Mouse (Mus musculus) kidney, adult 18-20 months (tissue): ENCODE results near the gene Gm6401.
"Not testable (repeated sequence)": the region's sequence is repeated elsewhere in the genome, so short reads cannot be mapped to it uniquely, and the experiment has no call there.

Experiments
- DNase-seq: peaks from one replicate; pipeline ENCODE4 v3.0.0; 2021

Gm6401 gene

DNA sequence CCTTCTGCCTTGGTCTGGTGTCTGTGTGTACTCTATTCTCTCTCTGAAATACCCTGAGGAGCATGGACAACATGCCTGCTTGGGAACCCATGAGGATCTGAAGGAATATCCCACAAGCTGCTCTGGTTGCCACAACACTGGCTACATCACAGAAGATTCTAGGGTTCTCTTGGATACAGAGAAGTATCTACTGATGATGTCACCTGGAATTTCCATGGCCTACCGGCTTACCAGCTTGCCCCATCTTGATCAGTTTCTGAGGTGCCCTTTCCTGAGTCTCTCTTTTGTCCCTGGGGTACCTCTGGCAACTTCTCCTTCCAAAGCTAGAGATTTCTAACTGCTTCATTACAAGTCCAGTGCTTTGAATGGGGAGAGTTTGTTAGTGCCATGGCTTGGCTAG lies at the start of gene Gm6401:
TSS of gene Gm6401 (minus strand) at position 101 of the 400 bp plus-strand sequence.
- not testable (repeated sequence) for DNase-seq

DNA sequence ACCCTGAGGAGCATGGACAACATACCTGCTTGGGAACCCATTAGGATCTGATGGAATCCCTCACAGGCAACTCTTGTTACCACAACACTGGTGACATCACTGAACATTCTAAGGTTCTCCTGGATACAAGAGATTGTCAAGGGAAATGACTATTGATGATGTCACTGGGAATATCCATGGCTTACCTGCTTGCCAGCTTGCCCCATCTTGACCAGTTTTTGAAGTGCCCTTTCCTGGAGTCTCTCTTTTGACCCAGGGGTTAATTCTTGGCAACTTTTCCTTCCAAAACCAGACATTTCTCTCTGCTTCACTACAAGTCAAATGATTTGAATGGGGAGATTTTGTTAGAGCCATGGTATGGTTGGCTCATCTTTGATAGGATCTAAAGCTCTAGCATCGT lies 15.5 kb upstream of the Gm6401 start, which contains the start of gene Gm3543:
TSS of gene Gm3543 (minus strand) at position 101 of the 400 bp plus-strand sequence.
- not testable (repeated sequence) for DNase-seq

DNA sequence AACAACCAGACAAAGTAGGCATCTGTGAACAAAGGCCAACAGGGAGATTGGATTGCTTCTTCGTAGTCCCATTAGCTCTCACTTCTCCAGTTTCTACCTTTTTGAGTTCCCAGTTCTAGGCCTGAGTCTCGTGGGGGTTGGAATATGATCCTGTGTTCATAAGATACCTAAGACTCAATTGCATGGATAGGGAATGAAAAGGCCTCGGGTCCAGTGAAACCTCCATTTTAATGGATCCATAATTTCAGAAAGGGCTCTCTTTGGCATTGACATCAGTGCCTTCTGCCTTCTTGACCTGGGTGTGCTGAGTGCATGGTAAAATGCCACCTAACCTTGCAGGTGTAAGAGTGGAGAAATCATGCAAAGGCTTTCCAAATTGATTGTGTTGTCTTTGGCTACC lies 869 bp upstream of the Gm6401 start:
- DNase-seq = not testable (repeated sequence)

DNA sequence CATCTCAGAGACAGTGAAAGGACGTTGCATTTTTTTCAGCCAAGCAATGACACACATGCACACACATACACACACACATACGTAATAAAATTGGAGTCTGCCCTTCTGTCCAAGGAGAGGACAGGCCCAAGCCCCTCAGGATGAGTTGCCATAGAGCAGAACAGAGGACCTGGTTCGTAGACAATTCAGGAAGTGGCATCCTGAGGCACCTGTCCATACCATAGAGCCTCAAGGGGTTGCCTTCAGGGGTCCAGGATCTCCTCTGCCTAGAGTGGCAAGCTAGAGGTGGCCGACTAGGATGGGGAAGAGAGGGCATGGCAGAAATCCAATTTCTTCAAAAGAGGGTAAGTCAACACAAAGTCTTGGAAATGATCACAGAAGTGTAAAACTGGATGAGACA lies 3.6 kb downstream of the Gm6401 start:
- DNase-seq = not testable (repeated sequence)

DNA sequence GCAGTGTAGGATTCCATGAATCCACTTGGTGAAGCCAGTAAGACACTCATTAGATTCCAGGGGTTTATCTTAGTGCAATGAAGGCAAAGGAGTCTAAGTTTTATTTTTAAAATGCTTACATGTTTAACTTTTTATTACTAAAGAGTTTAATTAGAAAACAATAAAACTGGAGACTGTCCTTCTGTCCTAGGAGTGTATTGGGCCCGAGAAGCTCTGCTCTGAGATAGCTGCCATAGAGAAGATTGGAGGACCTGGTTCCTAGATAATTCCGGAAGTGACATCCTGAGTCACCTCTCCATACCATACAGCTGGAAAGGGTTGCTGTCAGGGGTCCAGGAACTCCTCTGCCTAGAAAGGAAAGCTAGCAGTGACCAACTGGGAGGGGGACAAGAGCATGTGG lies 24.0 kb downstream of the Gm6401 start, which contains the start of gene 1700024B05Rik:
TSS of gene 1700024B05Rik (plus strand) at position 301 of the 400 bp plus-strand sequence.
- not testable (repeated sequence) for DNase-seq

DNA sequence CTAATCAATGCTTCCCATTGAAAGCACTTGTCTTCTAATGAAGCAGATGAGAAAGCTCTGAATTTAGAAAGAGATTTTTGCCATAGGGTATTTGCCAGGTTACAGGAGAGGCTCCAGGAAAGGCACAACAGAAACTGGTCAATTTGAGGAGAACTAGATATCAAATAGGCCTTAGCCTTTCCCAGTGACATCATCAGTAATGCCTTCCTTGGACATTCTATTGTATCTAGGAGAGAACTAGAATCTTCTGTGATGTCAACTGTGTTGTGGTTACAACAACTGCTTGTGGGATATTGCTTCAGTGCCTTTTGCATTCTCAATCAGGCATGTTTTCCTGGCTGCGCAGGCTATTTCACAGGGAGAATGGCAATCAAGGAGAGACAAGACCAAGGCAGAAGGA lies 43.1 kb downstream of the Gm6401 start, which contains the start of gene 1700049E17Rik1:
TSS of gene 1700049E17Rik1 (plus strand) at position 301 of the 400 bp plus-strand sequence.
- DNase-seq = not testable (repeated sequence)
